Mouse (Mus musculus) layer of hippocampus, adult 2 months (tissue): Measurements from ENCODE around the gene Coro2b. TPM values are rescaled to one million over a fixed set of nuclear protein-coding genes. Genes with fewer than 3 reads are reported as not detected.

ENCODE experiments used
- DNase-seq, 2 experiments: peaks; one replicate each; pipeline ENCODE4 v3.0.0; 2022; ENCODE audit warnings: low spot score in 2 of 2
- H3K27ac ChIP-seq: fragments of 200-600 bp; 2 replicates; pipeline ENCODE4 v1.8.1; 2022
- H3K4me3 ChIP-seq: fragments of 200-600 bp; 2 replicates; pipeline ENCODE4 v1.8.1; 2022; ENCODE audit warnings: mild to moderate bottlenecking
- CTCF ChIP-seq: fragments of 200-600 bp; conservative IDR thresholded peaks from 2 replicates; pipeline ENCODE4 v1.8.1; 2022; ENCODE audit warnings: antibody characterized with exemption, mild to moderate bottlenecking, moderate library complexity
- long read RNA-seq, 2 experiments: library from polyadenylated mRNA; stranded (forward); transcript quantifications; one replicate each; pipeline ENCODE4 v2.0.0; 2021; ENCODE audit warnings: borderline mapping rate in 2 of 2
- total RNA-seq, 2 experiments: library from RNA; stranded (reverse); gene quantifications; 2 replicates each; pipeline ENCODE4 v1.2.3; 2021

Coro2b gene
- total RNA-seq = 100 to 1,000 TPM; 226 to 243 TPM
- long read RNA-seq, experiment 1, transcript Coro2b-201 (12 exons, 3,610 nt) = major isoform, 20 of 52 reads
- long read RNA-seq, experiment 1, partial matches to known transcripts = 12 of 52 reads
- long read RNA-seq, experiment 1, other reads (novel, unspliced or antisense) = 19 of 52 reads
- long read RNA-seq, experiment 2, transcript Coro2b-201 (12 exons, 3,610 nt) = major isoform, 24 of 74 reads
- long read RNA-seq, experiment 2, partial matches to known transcripts = 13 of 74 reads
- long read RNA-seq, experiment 2, other reads (novel, unspliced or antisense) = 37 of 74 reads

DNA sequence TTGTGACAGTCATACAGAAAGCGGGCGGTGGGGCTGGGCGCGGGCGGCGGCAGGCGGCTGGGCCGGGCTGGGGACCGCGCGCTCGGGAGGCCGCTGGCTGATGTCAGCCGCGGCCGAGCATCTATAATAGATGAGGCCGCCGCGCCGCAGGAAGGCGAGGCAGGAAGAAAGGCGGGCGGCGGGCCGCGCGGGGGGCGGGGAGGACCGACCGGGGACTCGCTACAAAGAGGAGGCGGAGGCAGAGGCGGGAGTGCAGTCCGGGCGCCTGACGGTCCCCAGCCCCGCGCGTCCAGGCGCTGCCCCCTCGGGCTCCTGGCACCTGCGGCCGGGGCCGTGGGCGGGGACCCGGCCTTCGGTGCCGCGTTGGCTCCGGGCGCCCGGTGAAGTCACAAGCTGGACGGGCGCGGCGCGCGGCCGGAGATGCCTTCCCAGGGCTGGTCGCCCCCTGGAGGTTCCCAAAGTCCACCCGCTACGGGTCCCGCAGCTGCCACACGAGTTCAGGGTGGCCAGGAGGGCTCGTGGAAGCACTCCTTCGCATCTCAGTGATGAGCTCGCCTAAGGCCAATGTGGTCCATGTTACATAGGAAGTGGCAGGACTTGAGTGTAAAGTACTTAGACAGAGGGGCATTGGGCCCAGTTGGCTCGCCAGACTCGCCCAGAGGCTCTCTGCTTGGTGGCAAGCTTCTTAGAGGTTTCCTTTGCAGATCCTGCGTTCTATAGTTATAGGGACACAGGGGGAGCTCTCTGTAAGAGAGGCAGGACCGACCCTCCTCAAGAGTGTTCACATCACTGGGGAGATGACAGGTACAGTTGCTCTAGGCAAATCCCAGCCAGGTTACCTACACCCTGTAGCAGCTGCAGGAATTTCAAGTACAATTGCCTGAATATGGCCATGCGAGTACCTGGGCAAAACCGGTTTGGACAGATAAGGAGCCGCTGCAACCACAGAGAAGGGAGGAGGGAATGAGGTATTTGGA lies at the start of gene Coro2b:
Gene Coro2b, minus strand, starts transcription at position 390 of the 977 bp plus-strand sequence.
- peak within 1 kb of the TSS; percentile 87 for H3K4me3 ChIP-seq
- H3K27ac ChIP-seq = peak within 1 kb of the TSS; percentile 98
- peak; percentile 73 to 74 for DNase-seq
- TF ChIP-seq CTCF = peak; percentile 69

DNA sequence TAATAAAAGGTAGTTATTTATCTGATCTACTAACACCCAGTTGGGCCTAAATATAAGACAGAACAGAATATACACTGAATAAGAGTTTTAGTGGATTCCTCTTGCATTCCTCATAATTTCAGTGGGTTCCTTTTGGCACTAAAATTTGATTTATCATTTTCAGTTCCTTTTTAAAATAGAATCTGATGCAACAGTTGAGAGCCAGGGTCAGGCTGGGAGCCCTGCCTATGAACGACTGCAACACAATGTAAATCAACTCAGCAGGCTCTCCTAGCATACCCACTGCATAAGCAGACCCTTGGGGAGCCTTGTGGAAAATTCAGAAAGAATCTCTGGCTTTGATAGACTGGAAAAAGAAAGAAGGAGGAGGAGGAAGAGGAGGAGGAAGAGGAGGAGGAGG lies 40.7 kb upstream of the Coro2b start:
- TF ChIP-seq CTCF = no peak
- Histone ChIP-seq H3K27ac (no peak overlapping the region), H3K4me3 (no peak overlapping the region)
- DNase-seq = no peak

DNA sequence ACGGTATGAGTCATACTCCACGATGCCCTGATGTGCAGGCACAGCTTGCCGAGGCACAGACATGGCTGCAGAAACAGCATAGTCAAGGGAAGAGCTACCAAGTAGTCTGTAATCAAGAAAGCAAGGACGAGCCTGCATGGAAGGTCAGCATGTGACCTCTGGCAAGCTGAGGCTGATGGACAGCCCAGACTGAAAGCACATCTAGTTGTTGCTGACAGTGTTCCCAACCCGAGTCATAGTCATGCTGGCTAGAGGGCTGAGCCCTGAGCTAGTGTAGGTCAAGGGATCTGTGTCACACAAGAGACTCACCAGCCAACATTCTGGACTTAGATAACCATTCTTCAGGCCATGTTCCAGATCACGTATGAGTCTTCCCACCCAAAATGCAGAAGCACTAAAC lies 32.3 kb upstream of the Coro2b start:
- TF ChIP-seq CTCF = no peak
- DNase-seq = no peak
- Histone ChIP-seq H3K4me3 (no peak overlapping the region), H3K27ac (no peak overlapping the region)

DNA sequence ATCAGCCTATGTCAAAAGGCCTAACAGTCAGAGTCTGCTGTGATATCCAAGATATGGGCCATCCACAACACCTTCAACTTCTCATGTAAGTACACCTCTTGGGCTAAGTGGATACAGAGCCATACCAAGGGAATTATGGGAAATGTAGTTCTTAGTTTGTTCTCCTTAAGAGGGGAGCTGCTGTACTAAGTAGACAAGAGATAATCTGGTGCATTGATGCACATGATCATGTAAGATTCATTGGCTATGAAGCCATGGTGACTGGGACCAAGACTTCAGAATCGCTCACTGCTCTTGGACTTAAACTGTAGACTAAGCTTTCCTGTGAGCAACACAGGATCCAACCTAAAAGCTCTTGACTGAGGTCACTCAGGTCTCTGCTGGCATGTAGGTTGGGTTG lies 31.0 kb upstream of the Coro2b start:
- Histone ChIP-seq H3K4me3 (no peak overlapping the region), H3K27ac (no peak overlapping the region)
- DNase-seq = no peak
- no peak for TF ChIP-seq CTCF

DNA sequence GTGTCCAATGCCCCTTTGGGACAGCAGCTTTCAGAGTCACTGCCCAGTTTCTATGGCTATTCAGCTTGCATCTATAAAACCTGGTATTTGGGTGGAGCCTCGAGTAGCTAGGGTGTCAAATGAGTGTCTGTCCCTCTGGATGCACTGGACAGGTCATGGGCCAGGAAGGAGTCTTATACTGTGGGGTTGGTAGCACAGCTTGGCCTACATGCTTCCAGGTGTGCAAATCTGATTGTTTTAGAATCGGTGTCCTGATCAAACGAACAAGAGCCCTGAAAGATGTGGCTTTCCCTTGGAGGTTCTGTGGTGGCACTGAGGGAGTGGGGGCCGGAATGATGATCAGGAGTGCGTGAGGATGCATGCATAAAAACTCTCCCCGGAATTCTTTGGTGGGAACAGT lies 25.4 kb upstream of the Coro2b start:
- TF ChIP-seq CTCF = no peak
- no peak for DNase-seq
- Histone ChIP-seq H3K27ac (no peak overlapping the region), H3K4me3 (no peak overlapping the region)

DNA sequence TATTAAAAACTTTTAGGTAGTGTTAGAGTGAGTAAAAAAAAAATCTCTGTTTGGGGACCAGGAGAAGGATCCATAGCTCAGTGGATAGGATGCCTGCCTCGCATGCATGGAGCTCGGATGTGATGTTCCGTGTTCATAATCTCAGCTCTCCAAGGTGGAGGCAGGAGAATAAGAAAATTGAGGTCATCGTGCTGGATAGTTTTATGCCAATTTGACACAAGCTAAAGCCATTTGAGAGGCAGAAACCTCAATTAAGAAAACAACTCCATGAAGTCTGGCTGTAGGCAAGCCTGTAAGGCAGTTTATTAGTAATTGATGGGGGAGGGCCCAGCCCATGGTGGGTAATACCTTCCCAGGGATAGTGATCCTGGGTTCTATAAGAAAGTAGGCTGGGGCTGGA lies 23.6 kb upstream of the Coro2b start:
- no peak for TF ChIP-seq CTCF
- Histone ChIP-seq H3K27ac (no peak overlapping the region), H3K4me3 (no peak overlapping the region)
- DNase-seq = no peak

DNA sequence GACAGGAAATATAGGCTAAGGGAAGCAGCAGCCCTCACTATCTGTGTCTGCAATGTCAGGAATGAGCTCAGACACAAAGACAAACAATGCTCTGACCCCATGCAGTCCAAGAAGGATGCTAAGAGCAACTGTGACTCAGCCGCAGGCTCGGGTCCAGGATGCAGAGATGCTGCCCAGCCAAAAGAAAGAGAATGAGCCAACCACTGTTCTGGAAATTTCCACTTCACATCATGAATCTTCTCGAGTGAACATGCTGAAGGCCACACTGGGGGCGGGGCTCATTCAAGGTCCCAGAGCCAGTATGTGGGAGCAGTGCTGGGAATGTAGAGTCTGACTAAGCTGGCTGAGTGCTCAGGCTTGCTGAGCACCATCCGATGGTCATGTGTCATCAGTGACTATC lies 23.2 kb upstream of the Coro2b start:
- peak in 1 of 2 experiments; percentile 48 for DNase-seq
- H3K27ac ChIP-seq = peak overlapping the region; percentile 36; the same call in 1 of the 2 replicates
- no peak for TF ChIP-seq CTCF

DNA sequence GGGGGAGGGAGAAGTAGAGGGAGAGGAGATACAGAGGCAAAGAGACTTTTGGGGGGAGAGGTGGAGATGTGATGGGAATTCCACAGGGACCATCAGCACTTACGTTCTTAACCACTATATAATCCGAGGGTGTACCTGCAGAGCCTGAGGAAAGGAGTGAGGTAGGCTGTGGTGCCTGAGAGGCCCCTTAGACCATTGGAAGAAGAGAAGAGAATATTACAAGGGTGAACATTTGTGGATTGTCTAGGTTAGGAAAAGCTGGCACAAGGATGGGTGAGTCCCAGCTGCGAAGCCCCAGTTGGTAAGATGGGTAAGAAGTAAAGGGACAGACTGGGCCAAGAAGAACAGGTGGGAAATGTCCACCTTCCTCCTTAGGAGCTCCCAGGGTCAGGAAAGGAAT lies 22.6 kb upstream of the Coro2b start:
- Histone ChIP-seq H3K4me3 (no peak overlapping the region), H3K27ac (peak overlapping the region; percentile 36; the same call in 1 of the 2 replicates)
- TF ChIP-seq CTCF = no peak
- DNase-seq = no peak

More for the DNA sequence above, 23.2 kb upstream of the Coro2b start:
- no peak overlapping the region for H3K4me3 ChIP-seq

DNA sequence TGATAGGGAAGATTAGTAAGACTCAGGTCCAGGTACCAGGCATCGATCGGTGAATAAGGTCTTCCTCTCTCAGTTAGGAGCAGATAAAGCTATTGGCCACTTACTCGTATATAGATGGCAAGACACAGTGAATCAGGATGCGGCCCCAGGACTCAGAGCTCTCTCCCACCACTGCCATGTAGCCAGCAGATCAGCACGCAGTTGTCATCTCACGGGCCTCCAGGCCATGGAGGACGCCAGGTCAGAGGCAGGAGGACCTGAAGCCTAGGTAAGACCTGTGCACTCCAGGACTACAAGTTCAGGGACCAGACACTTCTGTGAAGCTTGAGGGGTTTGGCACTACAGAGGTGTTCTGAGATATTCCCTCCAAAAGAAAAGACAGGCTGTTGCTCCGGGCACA lies 21.2 kb upstream of the Coro2b start:
- Histone ChIP-seq H3K27ac (no peak overlapping the region), H3K4me3 (no peak overlapping the region)
- TF ChIP-seq CTCF = no peak
- DNase-seq = no peak

DNA sequence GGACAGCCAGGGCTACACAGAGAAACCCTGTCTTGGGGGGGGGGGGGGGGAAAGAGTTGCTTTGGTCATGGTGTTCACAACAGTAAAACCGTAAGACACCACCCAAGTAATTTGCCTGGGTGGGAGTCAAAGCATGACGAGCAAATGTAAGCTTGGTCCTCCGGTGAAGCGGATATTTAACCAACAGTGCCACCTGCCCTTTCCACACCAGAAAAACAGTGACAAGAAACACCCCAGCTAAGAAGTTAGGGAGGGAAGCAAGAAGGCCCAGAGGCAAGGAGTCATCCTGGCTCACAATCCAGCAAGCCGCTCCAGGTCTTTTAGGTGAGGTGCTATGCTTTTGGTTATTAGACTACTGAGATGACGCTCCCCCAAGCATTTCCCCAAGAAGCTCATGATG lies 19.9 kb upstream of the Coro2b start:
- TF ChIP-seq CTCF = no peak
- DNase-seq = no peak

DNA sequence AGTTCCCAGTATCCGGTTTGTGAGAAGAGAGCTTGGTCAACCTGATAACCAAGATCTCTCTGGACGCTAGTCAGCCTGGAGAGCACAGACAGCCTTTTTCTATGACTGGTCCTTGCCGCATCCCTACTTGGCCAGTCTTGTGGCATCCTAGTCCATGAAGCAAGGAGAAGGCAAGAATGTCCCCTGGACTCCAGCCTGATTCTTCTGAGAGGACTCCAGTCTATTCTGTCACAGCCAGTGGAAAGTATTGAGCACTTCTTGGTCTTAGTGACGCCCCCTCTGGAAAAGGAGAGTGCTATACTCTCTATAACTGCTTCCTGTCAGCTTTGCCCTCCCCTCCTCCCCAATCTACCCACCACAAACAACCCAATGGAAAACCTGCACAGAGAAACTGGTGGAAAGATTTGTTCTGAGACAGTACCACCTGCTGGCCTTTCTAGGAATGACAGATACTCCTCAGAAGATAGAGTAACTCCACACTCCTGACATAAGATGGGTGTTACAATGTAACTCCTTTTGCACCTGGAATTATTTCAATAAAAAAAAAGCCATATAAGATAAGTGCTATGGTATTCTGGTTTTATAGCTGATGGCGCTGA lies 18.5 kb upstream of the Coro2b start:
- TF ChIP-seq CTCF = peak; percentile 86
- Histone ChIP-seq H3K27ac (peak overlapping the region; percentile 96), H3K4me3 (no peak overlapping the region)
- DNase-seq = peak; percentile 70 to 71

More for the DNA sequence above, 19.9 kb upstream of the Coro2b start:
- Histone ChIP-seq H3K27ac (no peak overlapping the region), H3K4me3 (no peak overlapping the region)

DNA sequence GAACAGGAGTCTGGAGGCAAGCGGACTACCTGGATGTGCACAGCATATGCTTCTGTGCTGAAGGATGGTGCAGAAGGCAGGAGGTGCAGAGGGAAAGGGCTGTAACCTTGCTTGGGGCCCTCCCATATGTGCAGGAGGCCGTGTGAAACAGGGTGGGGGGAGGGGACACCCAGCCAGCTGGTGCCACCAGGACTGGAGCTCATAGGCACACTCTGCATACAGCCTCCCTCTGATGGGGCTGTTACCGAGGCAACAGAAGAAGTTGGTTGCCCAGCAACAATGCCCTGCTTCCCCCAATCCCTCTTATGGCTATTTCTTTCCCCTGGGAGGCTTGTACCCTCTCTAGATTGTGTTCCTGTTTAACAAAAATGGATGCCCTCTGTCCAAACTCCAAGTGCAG lies 17.8 kb upstream of the Coro2b start:
- no peak for TF ChIP-seq CTCF
- Histone ChIP-seq H3K27ac (peak overlapping the region; percentile 96), H3K4me3 (no peak overlapping the region; the same call in 1 of the 2 replicates)
- peak; percentile 73 to 91 for DNase-seq
